Mouse (Mus musculus) layer of hippocampus, postnatal 25 days (tissue): ENCODE measurements around the gene Acp2. TPM values are rescaled to one million over a fixed set of nuclear protein-coding genes. Genes with fewer than 3 reads are reported as not detected.
"Not testable (repeated sequence)": the region's sequence is repeated elsewhere in the genome, so short reads cannot be mapped to it uniquely, and the experiment has no call there.

Experiments used
- DNase-seq, 2 experiments: peaks; one replicate each; pipeline ENCODE4 v3.0.0; 2022; ENCODE audit warnings: mixed read lengths in 2 of 2, low spot score in 1 of 2; ENCODE audit errors: extremely low spot score in 1 of 2
- total RNA-seq, 2 experiments: library from RNA; stranded (reverse); gene quantifications; 2 replicates each; pipeline ENCODE4 v1.2.3; 2021

Acp2 gene
- total RNA-seq, 2 experiments from 2014 or later, result 52.1 to 55.9 TPM

DNA sequence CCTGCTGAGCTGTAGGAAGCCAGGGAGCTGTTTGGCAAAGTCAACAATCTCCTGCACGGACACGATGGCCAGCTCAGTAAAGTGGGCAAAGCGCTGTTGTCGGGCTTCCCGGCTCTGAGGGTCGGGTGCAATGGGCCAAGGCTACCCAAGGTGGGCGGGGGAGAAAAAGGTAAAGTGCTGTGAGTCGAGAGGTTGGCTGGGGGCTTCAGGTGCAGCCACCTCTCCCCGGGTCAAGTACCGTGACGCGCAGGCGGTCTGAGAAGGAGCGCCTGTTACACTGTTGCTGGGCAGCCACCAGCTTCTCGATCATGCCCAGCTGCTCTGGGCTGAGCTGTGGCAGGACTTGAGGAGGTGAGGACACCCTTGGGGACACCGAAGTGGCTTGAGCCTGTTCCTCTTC lies 12.2 kb upstream of the Acp2 start:
- DNase-seq, result no peak

- DNase-seq, result no peak
Observed at GRCm38 (mm10) chr2:91194624-91195332, 7.9 kb upstream of the Acp2 start.

DNA sequence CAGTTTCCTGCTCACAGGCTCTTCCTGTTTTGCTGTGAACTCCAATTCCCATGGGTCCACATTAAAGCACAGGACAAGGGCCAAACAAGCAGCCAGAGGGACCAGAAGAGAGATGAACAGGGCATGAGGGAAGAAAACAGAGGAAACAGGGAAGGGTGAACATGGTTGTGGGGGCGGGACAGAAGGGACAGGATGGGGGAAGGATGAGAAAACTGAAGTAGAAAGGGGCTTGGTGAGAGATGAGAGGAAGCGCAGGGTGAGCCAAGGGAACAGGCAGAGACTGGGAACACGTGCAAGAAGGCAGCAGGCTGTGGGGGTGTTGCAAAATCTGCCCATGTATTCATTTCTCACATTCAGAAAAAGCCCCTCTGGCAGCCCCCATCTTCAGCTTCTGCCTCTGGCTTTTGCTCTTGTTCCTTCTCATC lies 6.1 kb upstream of the Acp2 start:
- no peak for DNase-seq

DNA sequence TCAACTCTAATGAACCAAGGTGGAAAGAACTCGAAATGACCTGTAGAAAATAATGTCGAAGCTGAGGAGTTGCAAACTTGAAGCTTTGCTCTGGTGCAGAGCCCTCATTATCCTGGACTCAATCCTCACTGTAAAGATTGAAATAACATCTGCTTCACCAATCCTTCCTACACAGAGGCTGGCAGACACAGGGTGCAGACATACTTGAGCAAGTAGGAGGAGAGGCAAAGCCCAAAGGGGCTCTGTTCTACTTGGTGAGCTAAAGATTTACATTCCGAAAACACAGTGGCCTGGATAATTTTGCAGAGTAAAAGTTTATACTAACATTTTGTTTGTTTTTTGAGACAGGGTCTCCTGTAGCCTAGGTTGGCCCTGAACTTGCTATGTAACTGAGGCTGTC lies 3.8 kb upstream of the Acp2 start:
- no peak for DNase-seq

DNA sequence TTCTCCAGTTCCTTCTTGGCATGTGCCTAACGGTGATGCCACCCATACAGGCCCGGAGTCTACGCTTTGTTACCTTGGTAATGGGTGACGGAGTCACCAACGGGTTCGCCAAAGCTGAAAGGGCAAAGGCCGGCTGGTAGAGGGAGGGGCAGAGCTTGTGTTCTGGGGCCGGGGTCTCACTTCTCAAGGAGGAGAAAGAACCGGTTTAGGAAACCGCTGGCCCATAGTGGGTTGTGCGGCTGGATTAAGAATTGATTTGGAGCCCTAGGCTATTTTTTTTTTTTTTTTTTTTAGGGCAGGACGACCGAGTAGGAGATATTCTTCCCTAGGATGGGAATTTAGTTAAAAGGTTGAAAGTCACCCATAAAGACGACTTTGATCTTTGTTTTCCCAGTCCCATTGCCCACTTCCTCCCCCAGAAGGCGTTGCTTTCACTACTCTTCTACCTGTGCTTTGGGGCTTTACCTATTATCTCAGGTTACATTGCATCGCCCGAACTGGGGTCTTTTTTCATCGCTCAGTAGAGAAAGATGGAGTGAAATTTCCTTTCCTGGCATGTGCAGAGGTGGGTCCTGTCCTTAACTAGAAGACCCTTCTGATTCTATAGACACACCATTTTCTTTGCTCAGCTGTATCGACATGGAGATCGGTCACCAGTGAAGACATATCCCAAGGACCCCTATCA lies 429 bp downstream of the Acp2 start:
- no peak for DNase-seq

DNA sequence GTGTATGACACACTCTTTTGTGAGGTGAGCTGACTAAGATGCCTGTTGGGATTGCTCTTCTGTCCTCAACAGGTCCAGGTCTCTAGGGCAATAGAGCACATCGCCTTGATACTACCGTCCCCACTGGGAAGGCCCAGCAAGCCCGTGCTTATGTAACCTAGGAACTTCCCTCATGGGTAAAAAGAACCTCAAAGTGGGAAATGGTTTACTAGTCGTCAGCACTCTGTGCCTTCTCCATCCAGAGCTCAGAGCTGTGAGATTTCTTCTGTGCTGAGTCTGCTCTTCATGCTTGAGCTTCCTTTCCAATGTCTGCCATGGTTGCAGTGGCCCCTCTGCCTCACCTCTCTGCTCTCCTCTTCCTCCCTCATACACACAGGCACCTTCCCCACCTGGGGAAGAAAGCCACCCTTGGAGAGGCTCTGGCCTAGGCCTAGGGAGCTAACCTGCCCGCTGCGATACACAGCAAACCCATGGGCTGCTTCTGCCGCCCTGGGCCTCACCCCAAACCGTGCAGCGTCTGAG lies 3.6 kb downstream of the Acp2 start:
- DNase-seq, result no peak

DNA sequence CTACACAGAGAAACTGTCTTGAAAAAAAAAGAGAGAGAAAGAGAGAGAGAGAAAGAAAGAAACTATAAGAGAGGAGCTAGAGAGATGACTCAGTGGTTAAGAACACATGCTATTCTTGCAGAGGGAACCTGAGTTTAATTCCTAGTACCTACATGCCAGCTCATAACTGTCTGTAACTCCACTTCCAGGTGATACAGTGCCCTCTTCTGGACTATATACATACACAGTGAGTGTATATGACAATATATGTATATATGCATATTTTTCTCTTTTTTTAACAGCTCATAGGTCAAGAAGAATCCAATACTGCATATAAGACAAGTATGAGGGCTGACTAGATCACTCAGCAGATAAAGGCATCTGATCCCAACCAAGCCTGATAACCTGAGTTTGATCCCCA lies 10.6 kb downstream of the Acp2 start:
- DNase-seq, result no peak

- no peak for DNase-seq
Observed at GRCm38 (mm10) chr2:91217032-91217431, 14.3 kb downstream of the Acp2 start.

DNA sequence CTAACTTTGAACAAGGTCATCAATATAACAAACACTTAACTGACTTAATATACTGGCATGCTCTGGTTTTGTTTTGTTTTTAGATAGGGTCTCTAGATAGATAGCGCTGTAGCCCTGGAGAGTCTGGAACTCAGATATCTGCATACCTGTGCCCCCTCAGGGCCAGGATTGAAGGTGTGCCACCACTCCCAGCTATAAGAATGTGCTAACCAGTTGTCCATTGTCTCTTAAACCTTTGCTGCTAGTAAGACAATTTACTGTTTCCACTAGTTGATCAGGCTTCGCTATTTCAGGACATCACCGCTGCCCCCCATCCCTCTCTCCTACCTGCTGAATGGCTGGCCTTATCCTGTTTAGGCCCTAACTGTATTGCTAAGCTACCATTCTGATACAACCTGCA lies 17.8 kb downstream of the Acp2 start:
- no peak for DNase-seq

DNA sequence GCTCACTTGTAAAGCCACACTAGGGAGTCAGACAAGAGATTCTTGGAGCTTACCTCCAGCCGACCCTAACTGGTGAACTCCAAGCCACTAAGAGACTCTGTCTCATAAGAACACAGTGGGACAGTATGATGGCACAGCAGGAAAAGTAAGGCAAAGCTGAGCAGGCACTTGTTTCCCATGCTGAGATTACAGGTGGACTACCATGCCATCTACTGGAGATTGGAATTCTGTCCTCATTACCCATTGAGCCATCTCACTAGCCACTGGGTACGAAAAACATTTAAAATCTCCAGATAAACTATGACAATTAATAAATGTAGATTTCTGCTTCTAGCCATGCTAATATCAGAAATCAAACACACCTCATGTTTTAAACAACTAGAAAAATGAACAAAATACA lies 20.9 kb downstream of the Acp2 start:
- no peak for DNase-seq

DNA sequence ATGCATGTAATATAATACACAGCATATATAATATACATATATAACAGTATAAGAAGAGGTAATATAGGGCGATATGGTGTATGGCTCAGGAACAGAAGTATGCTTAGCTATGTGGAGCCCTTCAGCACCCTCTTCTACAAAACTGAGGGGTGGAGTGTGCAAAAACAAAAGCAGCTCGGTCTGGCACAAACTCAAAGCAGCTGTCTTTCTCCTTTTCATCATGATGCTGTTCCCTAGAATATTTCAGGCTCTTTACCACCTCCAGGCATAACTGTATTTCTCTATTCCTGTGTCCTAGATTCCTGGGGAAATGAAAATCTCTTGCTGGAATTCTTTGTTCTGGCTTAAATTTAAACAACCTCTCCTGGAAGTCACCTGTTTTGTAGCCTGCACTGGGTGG lies 27.1 kb downstream of the Acp2 start:
- no peak for DNase-seq

- peak; percentile 76 to 80 for DNase-seq
Observed at GRCm38 (mm10) chr2:91236601-91237510, 34.2 kb downstream of the Acp2 start, which contains the start of gene Ddb2. Gene Ddb2, minus strand, starts transcription at chr2:91236982.

- not testable (repeated sequence) for DNase-seq
Observed at GRCm38 (mm10) chr2:91237511-91238080, 34.9 kb downstream of the Acp2 start.

DNA sequence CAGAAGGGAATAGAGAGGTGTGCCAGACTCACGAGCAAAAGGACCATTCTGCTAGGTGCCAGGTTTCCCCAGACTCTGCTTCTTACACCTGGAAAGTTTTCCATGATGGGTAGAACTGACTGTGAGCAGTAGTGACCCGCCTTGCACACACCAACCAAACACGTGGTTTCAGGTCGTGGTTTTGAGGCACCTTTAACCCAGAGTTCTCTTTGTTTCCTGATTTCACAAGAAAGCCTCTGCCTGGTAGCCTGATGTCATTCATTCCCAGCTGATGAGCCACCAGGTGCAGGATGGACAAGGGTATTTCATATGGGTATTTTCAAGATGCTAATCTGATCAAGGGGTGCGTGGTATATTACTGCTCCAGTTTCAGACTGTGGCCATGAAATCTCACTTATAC lies 39.9 kb downstream of the Acp2 start:
- DNase-seq, result no peak

GRCm38 (mm10) chr2:91243416-91243815 lies 40.7 kb downstream of the Acp2 start:
- peak in 1 of 2 experiments; percentile 60 for DNase-seq

DNA sequence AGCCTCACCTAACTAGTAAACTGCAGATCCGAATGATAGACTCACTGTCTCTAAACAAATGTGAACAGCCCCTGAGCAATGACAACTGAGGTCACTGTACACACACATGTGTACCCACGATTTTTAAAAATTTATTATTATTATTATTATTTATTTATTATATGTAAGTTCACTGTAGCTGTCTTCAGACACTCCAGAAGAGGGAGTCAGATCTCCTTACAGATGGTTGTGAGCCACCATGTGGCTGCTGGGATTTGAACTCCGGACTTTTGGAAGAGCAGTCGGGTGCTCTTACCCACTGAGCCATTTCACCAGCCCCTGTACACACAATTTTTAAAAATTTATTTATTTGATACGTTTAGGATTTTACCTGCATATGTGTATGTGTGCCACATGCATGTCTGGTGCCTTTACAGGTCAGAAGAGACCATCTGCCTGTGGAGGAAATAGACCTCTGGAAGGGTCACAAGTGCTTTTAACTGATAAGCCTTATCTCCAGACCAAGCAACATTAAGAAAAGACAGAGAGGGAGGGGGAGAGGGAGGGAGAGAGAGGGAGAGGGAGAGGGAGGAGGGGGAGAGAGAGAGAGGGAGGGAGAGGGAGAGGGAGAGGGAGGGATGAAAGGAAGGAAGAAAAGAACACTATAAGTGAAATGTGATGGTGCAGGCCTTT lies 42.0 kb downstream of the Acp2 start:
- no peak for DNase-seq

- no peak for DNase-seq
Observed at GRCm38 (mm10) chr2:91248366-91248765, 45.7 kb downstream of the Acp2 start.

DNA sequence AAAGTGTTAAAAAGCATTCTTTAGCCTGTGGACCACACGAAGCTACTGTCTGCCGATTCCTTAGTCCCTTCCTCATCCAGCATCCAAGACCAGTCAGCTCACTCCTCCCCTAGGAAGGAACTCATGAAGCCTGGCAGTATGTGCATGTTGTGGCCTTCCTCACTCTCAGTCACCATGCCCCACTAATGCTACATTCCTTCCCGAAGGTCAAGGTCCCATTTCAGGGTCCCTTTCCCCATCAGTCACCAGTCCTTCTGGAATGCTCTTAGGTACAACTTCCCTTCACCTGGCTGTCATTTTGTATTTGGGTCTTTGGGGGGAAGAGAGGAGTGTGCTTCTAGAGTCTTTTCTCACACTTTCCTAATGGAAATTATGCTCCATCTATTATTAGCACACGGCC lies 49.3 kb downstream of the Acp2 start:
- no peak for DNase-seq

DNA sequence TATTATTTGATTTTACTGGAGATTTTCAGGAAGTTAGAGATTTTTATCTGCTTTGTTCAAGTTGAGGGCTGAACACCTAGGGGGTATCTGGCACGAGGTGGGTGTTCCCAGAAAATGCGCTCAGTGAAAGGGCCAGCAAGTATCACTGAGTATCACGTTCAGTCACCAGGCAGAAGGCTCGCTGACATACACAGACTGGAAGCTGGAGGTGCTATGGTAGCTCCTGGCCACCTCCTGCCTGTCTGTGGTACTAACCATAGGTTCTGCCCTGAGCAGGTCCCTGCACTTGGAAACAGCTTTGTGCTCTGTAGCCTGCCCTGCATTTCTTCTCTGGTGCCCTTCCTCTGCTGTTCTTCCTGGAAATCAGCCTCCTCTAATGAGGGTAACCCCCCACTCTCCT lies 49.8 kb downstream of the Acp2 start:
- DNase-seq, result no peak
